Mouse (Mus musculus) intestine, embryonic 16.5 days (tissue): ENCODE results near the gene Nt5c2. TPM values are rescaled to one million over a fixed set of nuclear protein-coding genes. Genes with fewer than 3 reads are reported as not detected.

ENCODE experiments used
- ATAC-seq: fragments of 200-750 bp; cut with Nextera tagmentation; 2 replicates; pipeline ENCODE4 v1.8.0; 2017; ENCODE audit warnings: moderate TSS enrichment, moderate library complexity
- H3K27ac ChIP-seq: fragments of 300-500 bp; sonication (generic); 2 replicates; pipeline ENCODE4 v1.5.1; 2014; ENCODE audit warnings: mild to moderate bottlenecking, low read length
- H3K27me3 ChIP-seq: fragments of 300-500 bp; sonication (generic); replicated peaks from 2 replicates; pipeline ENCODE4 v1.6.1; 2014; ENCODE audit warnings: low read length, control low read depth, mixed read lengths; ENCODE audit not compliant: control insufficient read depth, insufficient read depth
- H3K36me3 ChIP-seq: fragments of 300-500 bp; sonication (generic); 2 replicates; pipeline ENCODE4 v1.6.1; 2014; ENCODE audit warnings: low read length, control low read depth; ENCODE audit not compliant: control insufficient read depth, insufficient read depth
- H3K4me1 ChIP-seq: fragments of 300-500 bp; sonication (generic); 2 replicates; pipeline ENCODE4 v1.6.1; 2014; ENCODE audit warnings: low read length, control low read depth, mixed read lengths; ENCODE audit not compliant: control insufficient read depth, insufficient read depth
- H3K4me2 ChIP-seq: fragments of 300-500 bp; sonication (generic); 2 replicates; pipeline ENCODE4 v1.6.1; 2014; ENCODE audit warnings: low read depth, low read length, control low read depth
- H3K4me3 ChIP-seq: fragments of 300-500 bp; sonication (generic); 2 replicates; pipeline ENCODE4 v1.5.1; 2014; ENCODE audit warnings: mild to moderate bottlenecking, low read length
- H3K9ac ChIP-seq: fragments of 300-500 bp; sonication (generic); 2 replicates; pipeline ENCODE4 v1.6.1; 2014; ENCODE audit warnings: low read depth, low read length
- H3K9me3 ChIP-seq: fragments of 300-500 bp; sonication (generic); 2 replicates; pipeline ENCODE4 v1.6.1; 2016; ENCODE audit warnings: low read length, control low read depth; ENCODE audit not compliant: control insufficient read depth
- WGBS: fragments of 180-500 bp; shearing (Covaris S2); extraction: QIAGEN DNeasy Blood & Tissue Kit; methylation state at CpG from one replicate; pipeline ENCODE4 v1.1.7; 2014; 5-methylcytosine and 5-hydroxymethylcytosine counted together
- polyA plus RNA-seq: library from polyadenylated mRNA; unstranded; fragments of >200 nt; fragmentation: Nextera tagmentation; extraction: Ambion mirVana; gene quantifications from 2 replicates; pipeline ENCODE4 v1.2.1, GENCODE M21; 2015

Nt5c2 gene
- polyA plus RNA-seq, 1 experiment from 2014 or later: 45.3 TPM

DNA sequence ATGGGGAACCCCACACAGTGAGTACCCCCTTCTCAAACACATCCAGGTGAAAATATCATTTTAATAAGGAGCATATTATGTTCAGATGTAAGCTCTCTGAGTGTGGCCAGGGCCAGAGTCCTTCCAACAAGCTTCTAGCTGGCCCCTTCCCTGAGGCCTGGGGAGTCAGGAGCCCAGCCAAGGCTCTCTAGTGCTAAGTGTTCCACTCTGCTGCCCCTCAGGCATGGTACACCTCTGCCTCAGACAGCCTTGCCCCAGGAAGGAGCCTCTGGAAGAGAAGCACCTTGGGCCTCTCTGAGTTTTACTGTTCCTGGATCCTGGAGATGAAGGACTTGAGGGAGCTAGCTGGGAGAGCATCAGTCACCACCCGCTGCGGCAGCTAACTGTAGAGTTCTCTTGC, 135.1 kb downstream of the Nt5c2 start:
- Histone ChIP-seq H3K27me3 (no peaks in the 10 kb centered on the region), H3K27ac (no peak overlapping the region), H3K4me2 (no peak overlapping the region), H3K4me3 (no peak overlapping the region), H3K4me1 (no peaks in the 10 kb centered on the region), H3K36me3 (0 out of 2 replicates have a peak, but pooled peaks cover 3% of the 10 kb centered on the region), H3K9ac (no peak overlapping the region), H3K9me3 (no peaks in the 10 kb centered on the region)
- 97% methylated on average over 2 of the region's 2 CpGs for WGBS
- ATAC-seq: no peak

- Histone ChIP-seq H3K27ac (no peak overlapping the region), H3K4me3 (no peak overlapping the region), H3K4me2 (no peak overlapping the region), H3K9ac (no peak overlapping the region), H3K4me1 (no peaks in the 10 kb centered on the region), H3K36me3 (no peaks in the 10 kb centered on the region), H3K9me3 (no peaks in the 10 kb centered on the region), H3K27me3 (no peaks in the 10 kb centered on the region)
- 44% methylated on average over 13 of the region's 13 CpGs for WGBS
- ATAC-seq: no peak
These were observed 136.6 kb downstream of the Nt5c2 start for GRCm38 (mm10) chr19:46878346-46878745.

GRCm38 (mm10) chr19:46877886-46878285, 137.1 kb downstream of the Nt5c2 start:
- Histone ChIP-seq H3K4me1 (no peaks in the 10 kb centered on the region), H3K9ac (no peak overlapping the region), H3K27ac (no peak overlapping the region), H3K9me3 (no peaks in the 10 kb centered on the region), H3K4me3 (no peak overlapping the region), H3K36me3 (no peaks in the 10 kb centered on the region), H3K4me2 (no peak overlapping the region), H3K27me3 (no peaks in the 10 kb centered on the region)
- ATAC-seq: no peak
- WGBS: 85% methylated on average over 13 of the region's 13 CpGs

GRCm38 (mm10) chr19:46875790-46876189, 139.2 kb downstream of the Nt5c2 start:
- H3K27me3 ChIP-seq: no peaks in the 10 kb centered on the region
- no peak overlapping the region for H3K9ac ChIP-seq
- H3K4me3 ChIP-seq: no peak overlapping the region
- no peaks in the 10 kb centered on the region for H3K36me3 ChIP-seq
- no peaks in the 10 kb centered on the region for H3K9me3 ChIP-seq
- peak; percentile 75 for ATAC-seq
- H3K4me2 ChIP-seq: no peak overlapping the region
- H3K27ac ChIP-seq: no peak overlapping the region
- 44% methylated on average over 12 of the region's 12 CpGs for WGBS
- H3K4me1 ChIP-seq: no peaks in the 10 kb centered on the region

- H3K9me3 ChIP-seq: no peaks in the 10 kb centered on the region
- H3K27me3 ChIP-seq: no peaks in the 10 kb centered on the region
- H3K9ac ChIP-seq: no peak overlapping the region
- H3K4me2 ChIP-seq: no peak overlapping the region
- 72% methylated on average over 3 of the region's 3 CpGs for WGBS
- no peak overlapping the region for H3K27ac ChIP-seq
- H3K4me1 ChIP-seq: no peaks in the 10 kb centered on the region
- H3K36me3 ChIP-seq: no peaks in the 10 kb centered on the region
- no peak for ATAC-seq
- H3K4me3 ChIP-seq: no peak overlapping the region
These were observed 141.0 kb downstream of the Nt5c2 start for GRCm38 (mm10) chr19:46873924-46874323.

DNA sequence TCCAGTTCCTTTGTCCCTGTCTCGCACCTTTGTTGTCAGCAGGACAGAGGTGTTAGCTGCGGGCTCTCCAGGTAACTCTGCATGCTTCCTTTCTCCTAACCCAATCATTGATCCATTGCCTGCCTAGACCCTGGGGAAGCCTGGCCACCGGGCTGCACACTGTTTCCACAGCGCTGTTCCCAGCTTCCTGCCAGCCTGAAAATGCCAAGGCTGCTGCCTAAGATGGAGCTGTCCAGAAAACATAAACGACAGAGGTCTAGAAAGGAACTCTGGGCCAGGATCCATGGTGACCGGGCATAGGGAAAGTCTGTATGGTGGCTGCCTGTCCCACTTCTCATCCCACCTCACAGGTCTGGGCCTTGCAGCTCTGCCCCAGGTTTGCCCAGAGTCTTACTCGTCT, 143.3 kb downstream of the Nt5c2 start:
- H3K4me3 ChIP-seq: no peak overlapping the region
- H3K27me3 ChIP-seq: no peaks in the 10 kb centered on the region
- no peak for ATAC-seq
- no peak overlapping the region for H3K27ac ChIP-seq
- H3K9ac ChIP-seq: no peak overlapping the region
- no peak overlapping the region for H3K4me2 ChIP-seq
- 71% methylated on average over 7 of the region's 7 CpGs for WGBS
- H3K36me3 ChIP-seq: no peaks in the 10 kb centered on the region
- no peaks in the 10 kb centered on the region for H3K9me3 ChIP-seq
- H3K4me1 ChIP-seq: no peaks in the 10 kb centered on the region

DNA sequence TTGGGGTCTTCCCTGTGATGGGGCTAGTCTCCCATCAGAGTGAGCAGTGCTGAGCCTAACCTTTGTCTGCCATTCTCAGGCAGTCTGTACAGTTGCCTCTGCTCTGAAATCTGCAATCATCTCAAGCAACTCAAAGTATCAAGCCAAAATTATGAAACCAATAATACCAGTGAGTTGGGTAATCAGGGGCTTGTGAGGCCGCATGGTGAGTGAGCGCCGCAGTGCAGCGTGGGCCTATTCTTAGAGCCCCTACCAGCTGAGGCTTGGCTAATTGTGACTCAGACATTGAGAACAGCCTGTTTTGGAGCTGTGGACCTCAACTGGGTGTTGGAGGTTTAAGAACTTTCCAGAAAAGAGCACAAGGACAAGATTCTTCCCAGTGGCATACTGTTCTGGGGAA, 143.9 kb downstream of the Nt5c2 start:
- Histone ChIP-seq H3K9ac (no peak overlapping the region), H3K4me3 (no peak overlapping the region), H3K36me3 (no peaks in the 10 kb centered on the region), H3K4me2 (no peak overlapping the region), H3K9me3 (no peaks in the 10 kb centered on the region), H3K27me3 (no peaks in the 10 kb centered on the region), H3K27ac (no peak overlapping the region), H3K4me1 (no peaks in the 10 kb centered on the region)
- WGBS: 97% methylated on average over 4 of the region's 4 CpGs
- ATAC-seq: no peak

- H3K4me1 ChIP-seq: no peaks in the 10 kb centered on the region
- 9% methylated on average over 6 of the region's 6 CpGs for WGBS
- no peaks in the 10 kb centered on the region for H3K27me3 ChIP-seq
- H3K27ac ChIP-seq: no peak overlapping the region
- no peaks in the 10 kb centered on the region for H3K9me3 ChIP-seq
- ATAC-seq: peak; percentile 81
- H3K9ac ChIP-seq: no peak overlapping the region
- H3K36me3 ChIP-seq: no peaks in the 10 kb centered on the region
- H3K4me3 ChIP-seq: no peak overlapping the region
- no peak overlapping the region for H3K4me2 ChIP-seq
These were observed 145.4 kb downstream of the Nt5c2 start for GRCm38 (mm10) chr19:46869526-46869925.

DNA sequence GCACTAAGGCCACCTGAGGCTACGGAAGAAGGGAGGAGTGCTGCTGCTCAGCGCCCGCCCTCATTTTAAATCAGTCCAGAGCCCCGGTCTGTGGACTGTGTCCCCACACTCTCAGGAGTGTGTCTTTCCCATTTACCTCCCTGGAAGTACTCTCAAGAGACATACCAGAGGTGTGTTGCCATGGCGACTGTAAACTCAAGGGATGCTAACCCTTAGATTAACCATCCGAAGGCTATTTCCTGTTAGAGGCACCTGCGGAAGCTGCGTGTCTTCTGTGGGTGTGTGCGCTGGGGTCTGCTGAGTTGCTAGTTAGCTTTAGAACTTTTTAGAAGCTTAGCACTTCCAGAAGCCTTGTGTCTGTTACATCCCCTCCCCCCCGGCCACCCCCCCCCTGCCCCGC, 145.9 kb downstream of the Nt5c2 start:
- no peak overlapping the region for H3K4me3 ChIP-seq
- H3K36me3 ChIP-seq: no peaks in the 10 kb centered on the region
- 55% methylated on average over 11 of the region's 11 CpGs for WGBS
- H3K4me1 ChIP-seq: no peaks in the 10 kb centered on the region
- H3K9me3 ChIP-seq: no peaks in the 10 kb centered on the region
- H3K4me2 ChIP-seq: no peak overlapping the region
- no peak overlapping the region for H3K27ac ChIP-seq
- H3K27me3 ChIP-seq: no peaks in the 10 kb centered on the region
- ATAC-seq: no peak
- no peak overlapping the region for H3K9ac ChIP-seq

GRCm38 (mm10) chr19:46865381-46865780, 149.6 kb downstream of the Nt5c2 start:
- Histone ChIP-seq H3K4me2 (no peak overlapping the region), H3K9ac (no peak overlapping the region), H3K27me3 (no peaks in the 10 kb centered on the region), H3K4me3 (no peak overlapping the region), H3K27ac (no peak overlapping the region), H3K36me3 (no peaks in the 10 kb centered on the region), H3K9me3 (no peaks in the 10 kb centered on the region), H3K4me1 (peaks cover 5% of the 10 kb centered on the region; the same call in 1 of the 2 replicates)
- WGBS: 64% methylated on average over 4 of the region's 4 CpGs
- ATAC-seq: no peak
